Mouse (Mus musculus) neural tube, embryonic 11.5 days (tissue): ENCODE data around the gene Errfi1. TPM values are rescaled to one million over a fixed set of nuclear protein-coding genes. Genes with fewer than 3 reads are reported as not detected.

Experiments
- polyA plus RNA-seq: library from polyadenylated mRNA; unstranded; fragments of >200 nt; fragmentation: Nextera tagmentation; extraction: Ambion mirVana; gene quantifications from 2 replicates; pipeline ENCODE4 v1.2.1, GENCODE M21; 2014

Errfi1 gene
- polyA plus RNA-seq, 1 experiment from 2014 or later: 63.7 TPM

Other genes with a start within 250 kb of the Errfi1 start
- gene Slc45a1, start 201.7 kb upstream of the Errfi1 start, polyA plus RNA-seq: 8.8 and 8.9 TPM in 2 replicates
- 417 and 424 TPM in 2 replicates for gene Park7, start 60.5 kb downstream of the Errfi1 start, polyA plus RNA-seq
- 0.20 and 0.39 TPM in 2 replicates for gene Tnfrsf9, start 60.6 kb downstream of the Errfi1 start, polyA plus RNA-seq
- not detected in 2 replicates for gene Uts2, start 143.2 kb downstream of the Errfi1 start, polyA plus RNA-seq
- gene Per3, start 190.7 kb downstream of the Errfi1 start, polyA plus RNA-seq: 4.9 and 5.0 TPM in 2 replicates
- gene Vamp3, start 204.0 kb downstream of the Errfi1 start, polyA plus RNA-seq: 66.1 and 72.8 TPM in 2 replicates
- gene Gm13090, start 235.7 kb downstream of the Errfi1 start, polyA plus RNA-seq: 0.54 TPM in 1 of 2 replicates, not detected in the other